Mouse (Mus musculus) intestine, embryonic 16.5 days (tissue): Measurements from ENCODE around the gene Pde6d. TPM values are rescaled to one million over a fixed set of nuclear protein-coding genes. Genes with fewer than 3 reads are reported as not detected.

Experiments used
- ATAC-seq: fragments of 200-750 bp; cut with Nextera tagmentation; 2 replicates; pipeline ENCODE4 v1.8.0; 2017; ENCODE audit warnings: moderate TSS enrichment, moderate library complexity
- H3K27ac ChIP-seq: fragments of 300-500 bp; sonication (generic); 2 replicates; pipeline ENCODE4 v1.5.1; 2014; ENCODE audit warnings: mild to moderate bottlenecking, low read length
- H3K27me3 ChIP-seq: fragments of 300-500 bp; sonication (generic); replicated peaks from 2 replicates; pipeline ENCODE4 v1.6.1; 2014; ENCODE audit warnings: low read length, control low read depth, mixed read lengths; ENCODE audit not compliant: control insufficient read depth, insufficient read depth
- H3K36me3 ChIP-seq: fragments of 300-500 bp; sonication (generic); 2 replicates; pipeline ENCODE4 v1.6.1; 2014; ENCODE audit warnings: low read length, control low read depth; ENCODE audit not compliant: control insufficient read depth, insufficient read depth
- H3K4me1 ChIP-seq: fragments of 300-500 bp; sonication (generic); 2 replicates; pipeline ENCODE4 v1.6.1; 2014; ENCODE audit warnings: low read length, control low read depth, mixed read lengths; ENCODE audit not compliant: control insufficient read depth, insufficient read depth
- H3K4me2 ChIP-seq: fragments of 300-500 bp; sonication (generic); 2 replicates; pipeline ENCODE4 v1.6.1; 2014; ENCODE audit warnings: low read depth, low read length, control low read depth
- H3K4me3 ChIP-seq: fragments of 300-500 bp; sonication (generic); 2 replicates; pipeline ENCODE4 v1.5.1; 2014; ENCODE audit warnings: mild to moderate bottlenecking, low read length
- H3K9ac ChIP-seq: fragments of 300-500 bp; sonication (generic); 2 replicates; pipeline ENCODE4 v1.6.1; 2014; ENCODE audit warnings: low read depth, low read length
- H3K9me3 ChIP-seq: fragments of 300-500 bp; sonication (generic); 2 replicates; pipeline ENCODE4 v1.6.1; 2016; ENCODE audit warnings: low read length, control low read depth; ENCODE audit not compliant: control insufficient read depth
- WGBS: fragments of 180-500 bp; shearing (Covaris S2); extraction: QIAGEN DNeasy Blood & Tissue Kit; methylation state at CpG from one replicate; pipeline ENCODE4 v1.1.7; 2014; 5-methylcytosine and 5-hydroxymethylcytosine counted together
- polyA plus RNA-seq: library from polyadenylated mRNA; unstranded; fragments of >200 nt; fragmentation: Nextera tagmentation; extraction: Ambion mirVana; gene quantifications from 2 replicates; pipeline ENCODE4 v1.2.1, GENCODE M21; 2015

Gene Pde6d
- polyA plus RNA-seq, 1 experiment from 2014 or later: 35.2 TPM

DNA sequence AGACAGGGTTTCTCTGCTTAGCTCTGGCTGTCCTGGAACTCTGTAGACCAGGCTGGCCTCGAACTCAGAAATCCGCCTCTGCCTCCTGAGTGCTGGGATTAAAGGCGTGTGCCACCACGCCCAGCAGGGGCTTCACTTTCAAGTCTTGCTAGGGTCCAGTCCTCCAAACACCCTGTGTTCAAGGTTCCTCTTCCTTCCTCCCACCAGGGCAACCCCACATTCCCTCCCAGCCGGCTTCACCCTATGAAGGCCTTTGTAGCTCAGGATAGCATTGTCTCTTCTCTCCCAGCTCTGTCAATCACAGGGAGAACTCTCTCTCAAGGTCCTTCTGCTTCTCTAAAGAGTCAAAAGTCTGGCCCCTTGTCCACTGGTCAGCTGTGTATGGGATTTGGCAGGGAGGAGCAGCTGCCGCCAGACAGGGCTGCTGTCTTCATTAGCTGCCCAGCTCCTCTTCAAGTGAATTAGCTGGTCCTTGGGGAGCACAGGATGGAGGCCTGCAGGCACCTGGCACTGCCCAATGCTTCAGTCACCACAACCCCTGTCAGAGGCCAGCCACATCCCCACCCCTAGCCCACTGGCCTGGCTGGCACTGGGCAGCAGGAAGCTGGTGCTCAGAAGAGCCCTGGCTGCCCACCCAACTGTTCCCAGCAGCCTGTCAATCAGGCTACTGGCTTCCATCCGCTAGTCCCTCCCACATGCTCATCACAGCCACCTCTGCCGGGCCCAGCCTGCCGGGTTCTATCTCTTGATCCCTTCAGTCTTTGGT lies 71.6 kb downstream of the Pde6d start:
- H3K4me1 ChIP-seq: peaks cover 6% of the 10 kb centered on the region
- H3K9me3 ChIP-seq: no peaks in the 10 kb centered on the region
- H3K27ac ChIP-seq: no peak overlapping the region
- 0 out of 2 replicates have a peak, but pooled peaks have one; percentile 5 for ATAC-seq
- H3K27me3 ChIP-seq: no peaks in the 10 kb centered on the region
- H3K4me3 ChIP-seq: no peak overlapping the region
- 73% methylated on average over 9 of the region's 9 CpGs for WGBS
- H3K36me3 ChIP-seq: no peaks in the 10 kb centered on the region
- no peak overlapping the region for H3K4me2 ChIP-seq
- no peak overlapping the region for H3K9ac ChIP-seq

DNA sequence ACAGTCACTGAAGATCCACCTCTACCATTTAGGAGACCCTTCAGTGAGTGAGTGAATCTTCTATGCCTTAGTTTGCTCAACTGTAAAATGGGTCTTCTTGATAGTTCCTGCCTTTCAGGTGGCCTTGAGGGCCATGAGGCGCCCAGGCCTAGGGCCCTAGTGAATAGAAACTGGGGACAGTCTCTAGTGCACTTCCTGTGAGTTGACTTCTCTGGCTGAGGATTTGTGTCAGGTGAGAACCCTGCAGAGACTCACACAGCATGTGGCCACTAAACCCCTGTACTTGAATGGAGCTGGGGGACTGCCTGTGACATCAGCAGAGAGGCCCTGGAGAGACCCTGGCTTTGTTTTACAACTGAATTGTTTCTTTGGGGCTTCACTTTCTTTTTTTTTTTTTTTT lies 72.2 kb downstream of the Pde6d start:
- H3K4me2 ChIP-seq: no peak overlapping the region
- H3K9ac ChIP-seq: no peak overlapping the region
- H3K4me3 ChIP-seq: no peak overlapping the region
- no peaks in the 10 kb centered on the region for H3K9me3 ChIP-seq
- no peaks in the 10 kb centered on the region for H3K36me3 ChIP-seq
- peaks cover 11% of the 10 kb centered on the region for H3K4me1 ChIP-seq
- 93% methylated on average over 1 of the region's 1 CpGs for WGBS
- H3K27ac ChIP-seq: no peak overlapping the region
- H3K27me3 ChIP-seq: no peaks in the 10 kb centered on the region
- no peak for ATAC-seq

DNA sequence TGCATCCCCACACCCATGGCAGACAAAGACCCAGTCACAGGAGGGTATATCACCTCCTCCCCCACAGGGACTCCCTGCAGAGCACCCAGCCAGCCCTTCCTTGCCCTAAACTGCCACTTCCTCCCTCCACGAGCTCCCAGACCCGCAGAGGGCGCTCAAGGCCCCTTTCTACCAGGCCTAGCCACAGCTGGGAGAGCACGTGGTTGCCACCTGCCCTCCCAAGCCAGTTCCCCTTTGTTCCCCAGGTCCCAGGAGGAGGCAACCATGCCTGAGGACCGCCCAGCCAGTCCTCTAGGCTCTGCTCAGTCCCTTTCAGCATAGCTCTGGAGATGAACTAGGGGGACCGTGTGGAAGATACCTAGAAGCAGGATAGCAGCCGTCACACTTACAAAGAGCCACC lies 73.0 kb downstream of the Pde6d start:
- H3K9ac ChIP-seq: peak overlapping the region; percentile 44; the same call in 1 of the 2 replicates
- peaks cover 18% of the 10 kb centered on the region for H3K4me1 ChIP-seq
- no peaks in the 10 kb centered on the region for H3K36me3 ChIP-seq
- no peak overlapping the region for H3K4me2 ChIP-seq
- H3K4me3 ChIP-seq: no peak overlapping the region
- no peak overlapping the region for H3K27ac ChIP-seq
- no peaks in the 10 kb centered on the region for H3K27me3 ChIP-seq
- whole genome bisulfite sequencing: 17% methylated on average over 7 of the region's 7 CpGs
- ATAC-seq: peak; percentile 59
- H3K9me3 ChIP-seq: no peaks in the 10 kb centered on the region

DNA sequence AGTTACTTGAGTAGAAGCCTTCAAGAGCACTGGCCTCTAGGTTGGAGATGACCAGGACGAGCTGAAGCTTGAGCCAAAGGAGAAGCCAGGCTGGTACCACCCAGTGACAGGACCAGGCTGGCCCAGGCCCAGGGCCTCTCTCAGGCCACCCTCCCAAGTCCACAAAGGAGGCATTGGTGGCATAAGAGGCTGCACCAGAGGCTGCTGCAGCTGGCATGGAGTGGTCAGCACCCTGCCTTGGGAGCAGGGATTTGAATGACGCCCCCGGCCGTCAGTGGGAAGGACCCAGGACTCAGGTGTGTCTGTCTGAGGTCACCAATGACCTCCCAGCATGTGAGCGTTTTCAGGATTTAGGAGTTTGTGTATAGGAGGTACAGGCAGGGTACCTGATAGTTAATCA lies 74.6 kb downstream of the Pde6d start:
- ATAC-seq: no peak
- WGBS: 87% methylated on average over 5 of the region's 5 CpGs
- H3K27ac ChIP-seq: no peak overlapping the region

DNA sequence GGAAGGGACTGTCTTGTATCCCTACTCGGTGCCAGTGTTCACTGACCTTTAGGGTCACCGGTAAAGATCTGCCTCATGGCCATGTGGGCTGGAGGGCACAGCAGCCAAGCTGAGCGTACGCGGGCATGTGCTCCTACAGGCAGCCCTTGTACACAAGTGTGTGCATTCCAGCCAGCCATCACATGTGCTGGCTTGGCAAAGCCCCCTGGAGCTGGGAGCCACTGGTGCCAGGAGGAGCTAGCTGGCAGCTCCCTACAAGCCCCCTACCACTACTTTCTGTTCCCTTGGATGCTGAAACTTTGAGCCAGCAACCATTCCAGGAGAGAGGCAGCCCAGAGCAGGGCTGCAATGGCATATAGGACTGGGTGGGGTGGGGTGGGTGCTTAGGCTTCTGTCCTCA lies 76.0 kb downstream of the Pde6d start:
- H3K9me3 ChIP-seq: no peaks in the 10 kb centered on the region
- no peaks in the 10 kb centered on the region for H3K27me3 ChIP-seq
- no peak overlapping the region for H3K4me3 ChIP-seq
- H3K4me1 ChIP-seq: peaks cover 41% of the 10 kb centered on the region
- ATAC-seq: no peak
- no peak overlapping the region for H3K27ac ChIP-seq
- no peak overlapping the region for H3K4me2 ChIP-seq
- 79% methylated on average over 5 of the region's 5 CpGs for WGBS
- no peak overlapping the region for H3K9ac ChIP-seq
- no peaks in the 10 kb centered on the region for H3K36me3 ChIP-seq

More for the DNA sequence above, 74.6 kb downstream of the Pde6d start:
- H3K9ac ChIP-seq: no peak overlapping the region
- no peaks in the 10 kb centered on the region for H3K36me3 ChIP-seq
- H3K4me3 ChIP-seq: no peak overlapping the region
- no peak overlapping the region for H3K4me2 ChIP-seq
- peaks cover 30% of the 10 kb centered on the region for H3K4me1 ChIP-seq
- no peaks in the 10 kb centered on the region for H3K27me3 ChIP-seq
- H3K9me3 ChIP-seq: no peaks in the 10 kb centered on the region

DNA sequence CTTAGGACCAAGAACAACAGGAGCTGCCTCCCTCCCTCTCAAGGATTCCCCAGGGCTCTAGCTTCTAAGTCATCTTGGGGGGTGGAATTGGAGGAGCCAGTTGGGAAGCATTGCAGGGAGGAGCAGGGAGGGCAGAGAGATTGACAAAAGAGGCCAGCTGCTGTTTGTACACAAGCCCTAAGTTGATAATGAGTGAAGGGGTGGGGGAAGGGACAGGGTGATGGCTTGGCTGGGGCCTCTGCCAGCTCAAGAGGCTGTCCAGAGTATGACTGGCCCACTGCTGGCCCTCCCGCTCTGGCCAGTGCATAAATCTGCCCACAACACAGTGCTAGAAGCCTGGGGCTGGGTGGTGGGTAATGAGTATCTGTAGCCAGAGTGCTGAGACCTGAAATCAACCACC lies 77.0 kb downstream of the Pde6d start:
- peaks cover 50% of the 10 kb centered on the region for H3K4me1 ChIP-seq
- peak overlapping the region; percentile 88 for H3K4me2 ChIP-seq
- H3K36me3 ChIP-seq: no peaks in the 10 kb centered on the region
- H3K9me3 ChIP-seq: no peaks in the 10 kb centered on the region
- ATAC-seq: no peak
- no peaks in the 10 kb centered on the region for H3K27me3 ChIP-seq
- 63% methylated on average over 1 of the region's 1 CpGs for WGBS
- peak overlapping the region; percentile 75 for H3K9ac ChIP-seq
- H3K4me3 ChIP-seq: no peak overlapping the region; the same call in 1 of the 2 replicates
- peak overlapping the region; percentile 99 for H3K27ac ChIP-seq

DNA sequence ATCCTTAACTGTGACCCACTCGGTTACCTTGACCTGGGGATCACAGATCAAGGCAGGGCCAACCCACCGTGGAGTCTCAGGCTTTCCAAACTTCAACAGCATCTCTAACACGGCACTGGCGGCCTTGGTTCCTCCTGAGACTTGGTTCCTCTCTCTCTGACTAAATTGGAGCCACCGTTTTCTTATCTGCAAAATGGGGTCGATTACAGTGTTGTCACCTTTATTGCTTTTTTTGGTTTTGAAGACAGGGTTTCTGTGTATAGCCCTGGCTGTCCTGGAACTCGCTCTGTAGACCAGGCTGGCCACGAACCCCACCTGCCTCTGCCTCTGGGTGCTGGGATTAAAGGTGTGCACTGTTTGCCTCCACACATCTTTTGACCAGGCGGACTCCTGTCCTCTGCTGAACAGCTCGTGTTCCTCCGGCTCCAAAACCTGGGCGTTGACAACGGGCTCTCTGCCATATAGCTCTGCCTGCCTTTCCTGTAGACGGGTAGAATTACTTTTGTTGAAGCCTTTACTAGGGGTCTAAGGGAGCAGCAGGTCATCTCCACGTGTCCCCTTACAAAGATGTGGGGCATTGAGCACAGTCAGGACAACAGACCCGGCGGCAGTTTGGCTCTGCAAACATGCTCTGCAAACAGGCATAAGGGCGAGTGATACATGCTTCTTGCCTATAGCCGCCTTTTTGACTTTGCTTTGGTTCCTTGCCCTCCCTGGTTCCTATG lies 77.6 kb downstream of the Pde6d start:
- Histone ChIP-seq H3K4me1 (peaks cover 50% of the 10 kb centered on the region), H3K9me3 (no peaks in the 10 kb centered on the region), H3K4me2 (peak overlapping the region; percentile 88), H3K36me3 (no peaks in the 10 kb centered on the region), H3K4me3 (peak overlapping the region; percentile 46), H3K27me3 (no peaks in the 10 kb centered on the region), H3K27ac (peak overlapping the region; percentile 99), H3K9ac (peak overlapping the region; percentile 75)
- WGBS: 18% methylated on average over 19 of the region's 19 CpGs
- ATAC-seq: no peak; the same call in 1 of the 2 replicates

DNA sequence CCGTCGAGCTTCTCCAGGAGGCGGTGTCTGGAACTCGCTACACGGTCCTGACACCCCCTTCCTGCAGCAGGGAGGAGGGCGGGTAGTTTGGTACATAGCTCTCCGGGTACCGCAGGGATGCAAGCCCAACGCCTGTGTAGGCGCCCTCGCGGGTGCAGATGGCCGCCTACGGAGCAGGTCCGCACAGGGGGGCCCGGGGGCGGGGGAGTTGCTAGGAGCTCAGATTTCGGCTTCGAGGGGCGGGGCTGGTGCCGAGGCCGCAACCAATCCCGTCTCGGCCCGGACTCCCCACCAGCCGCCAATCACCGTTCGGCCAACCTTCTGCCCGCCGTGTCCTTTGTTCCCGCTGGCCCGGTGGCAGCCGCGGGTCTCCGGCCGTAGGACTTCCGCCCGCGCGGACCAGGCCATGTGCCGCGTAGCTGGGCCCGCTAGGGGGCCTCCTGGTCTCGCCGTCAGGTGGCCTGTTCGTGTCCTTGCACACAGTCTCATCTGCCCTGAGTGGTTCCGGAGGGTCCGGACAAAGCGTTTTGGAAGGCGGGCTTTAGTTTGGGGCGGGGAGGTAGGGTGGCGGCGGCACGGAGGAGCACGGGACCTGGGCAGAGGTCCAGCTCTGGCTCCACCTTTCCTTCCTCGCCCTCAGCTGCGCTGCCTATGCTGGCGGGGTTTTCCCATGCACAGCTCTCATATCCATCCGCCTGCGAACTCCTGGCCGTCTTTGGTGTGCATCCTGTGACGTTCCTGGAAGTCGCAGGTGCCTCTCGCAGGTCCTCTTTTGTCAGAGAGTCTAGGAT lies 78.3 kb downstream of the Pde6d start:
- peak overlapping the region; percentile 46 for H3K4me3 ChIP-seq
- H3K36me3 ChIP-seq: no peaks in the 10 kb centered on the region
- WGBS: under 1% methylated on average over 64 of the region's 64 CpGs
- H3K9ac ChIP-seq: peak overlapping the region; percentile 75
- no peaks in the 10 kb centered on the region for H3K27me3 ChIP-seq
- H3K27ac ChIP-seq: peak overlapping the region; percentile 99
- peaks cover 48% of the 10 kb centered on the region for H3K4me1 ChIP-seq
- peak overlapping the region; percentile 88 for H3K4me2 ChIP-seq
- ATAC-seq: peak; percentile 86
- no peaks in the 10 kb centered on the region for H3K9me3 ChIP-seq

DNA sequence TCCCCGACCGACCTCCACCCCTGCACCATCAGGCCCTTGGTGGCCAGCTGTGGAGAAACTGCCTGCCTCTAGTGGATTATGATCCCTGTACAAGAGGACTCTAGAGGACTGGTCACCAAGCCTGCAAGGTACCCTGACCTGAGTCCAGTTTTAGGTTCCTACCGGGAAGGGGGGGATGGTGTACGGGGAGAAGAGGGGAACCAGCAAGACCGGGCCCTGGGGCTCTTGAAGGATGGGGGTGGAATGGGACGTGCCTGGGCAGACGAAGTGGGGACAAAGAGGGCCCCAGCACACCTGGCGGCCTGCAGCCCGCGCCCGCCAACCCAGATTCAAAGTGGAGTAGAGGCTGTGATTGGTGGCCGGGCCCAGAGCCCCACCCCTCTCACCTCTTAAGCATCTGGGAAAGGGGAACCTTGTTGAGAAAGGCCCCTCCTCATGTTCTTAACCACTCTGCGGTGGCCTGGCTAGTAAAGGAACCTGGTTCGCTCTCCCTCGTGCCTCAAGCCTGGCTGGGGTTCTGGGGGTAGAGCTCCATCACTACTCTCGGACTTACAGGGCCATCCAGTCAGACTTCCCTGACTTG lies 79.2 kb downstream of the Pde6d start:
- Histone ChIP-seq H3K4me3 (peak overlapping the region; percentile 46), H3K4me1 (peaks cover 57% of the 10 kb centered on the region), H3K9ac (peak overlapping the region; percentile 75), H3K36me3 (no peaks in the 10 kb centered on the region), H3K27ac (peak overlapping the region; percentile 99), H3K4me2 (peak overlapping the region; percentile 88), H3K27me3 (no peaks in the 10 kb centered on the region), H3K9me3 (no peaks in the 10 kb centered on the region)
- 29% methylated on average over 16 of the region's 16 CpGs for WGBS
- peak; percentile 49 for ATAC-seq
